Mouse (Mus musculus) lung, postnatal 36 days (tissue): ENCODE results near the gene Ctsg.
A peak's percentile ranks its signal among the peaks of the same experiment; 100 is the strongest.
"Not testable (repeated sequence)": the region's sequence is repeated elsewhere in the genome, so short reads cannot be mapped to it uniquely, and the experiment has no call there.

Experiments used
- DNase-seq: peaks from one replicate; pipeline ENCODE4 v3.0.0; 2022; ENCODE audit warnings: mixed read lengths

Gene Ctsg

DNA sequence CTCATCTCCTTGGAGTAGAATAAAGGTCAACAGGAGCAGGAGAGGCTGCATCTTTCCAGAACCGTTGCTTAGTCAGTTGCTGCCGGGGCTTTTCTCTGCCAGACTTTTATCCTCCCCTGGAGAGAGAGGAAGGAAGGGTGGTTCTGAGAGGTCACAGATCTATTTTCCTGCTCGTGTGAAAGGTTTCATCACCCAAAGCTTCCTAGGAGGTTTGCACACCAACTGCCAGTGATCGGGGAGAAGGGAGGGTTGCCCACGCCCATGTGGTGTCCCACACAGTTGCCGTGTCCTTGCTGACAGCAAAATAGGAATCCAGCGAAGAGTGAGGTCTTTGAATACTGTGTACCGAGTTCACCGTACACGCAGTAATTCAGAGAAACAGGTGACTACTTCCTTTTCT, at the start of gene Ctsg:
Gene Ctsg (minus strand): TSS at position 189 of the 400 bp plus-strand sequence.
- no peak for DNase-seq

DNA sequence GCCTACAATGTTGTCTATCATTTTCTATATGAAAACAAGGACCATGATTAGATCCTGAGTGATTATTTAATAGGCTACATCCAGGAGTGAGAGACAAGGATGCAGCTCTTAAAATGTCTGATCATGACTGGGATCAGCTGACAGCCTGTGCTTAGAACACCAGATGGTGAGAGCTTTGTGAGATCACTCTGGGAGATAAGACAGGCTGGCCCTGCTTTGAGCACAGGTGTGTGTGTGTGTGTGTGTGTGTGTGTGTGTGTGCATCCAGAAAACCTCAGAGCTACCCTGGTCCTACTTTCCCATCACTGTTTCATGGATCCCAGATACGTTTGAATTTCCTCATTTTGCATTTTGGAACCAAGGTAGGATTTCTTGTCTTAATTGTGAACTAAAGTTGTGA, 31.3 kb upstream of the Ctsg start:
- DNase-seq: not testable (repeated sequence)

DNA sequence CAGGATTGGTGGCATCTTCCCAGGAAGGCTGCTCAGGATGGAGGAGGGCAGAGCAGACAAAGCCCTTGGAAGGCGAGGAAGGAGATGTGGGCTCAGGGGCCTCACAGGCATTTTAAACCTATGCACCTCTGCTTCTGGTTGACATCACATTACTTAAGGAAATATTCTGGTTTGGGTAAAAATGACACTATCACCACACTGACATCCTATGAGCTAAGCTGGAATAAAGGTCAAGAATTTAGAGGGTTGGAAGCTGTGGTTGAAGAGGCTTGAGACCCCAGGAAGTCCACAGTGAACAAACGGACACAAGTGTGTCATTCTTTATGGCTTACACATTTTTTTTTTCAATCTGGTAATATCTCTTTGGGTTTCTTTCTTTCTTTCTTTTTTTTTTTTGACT, 30.1 kb upstream of the Ctsg start, which contains the start of gene Gzmd:
Gene Gzmd (minus strand): TSS at position 101 of the 400 bp plus-strand sequence.
- DNase-seq: not testable (repeated sequence)

DNA sequence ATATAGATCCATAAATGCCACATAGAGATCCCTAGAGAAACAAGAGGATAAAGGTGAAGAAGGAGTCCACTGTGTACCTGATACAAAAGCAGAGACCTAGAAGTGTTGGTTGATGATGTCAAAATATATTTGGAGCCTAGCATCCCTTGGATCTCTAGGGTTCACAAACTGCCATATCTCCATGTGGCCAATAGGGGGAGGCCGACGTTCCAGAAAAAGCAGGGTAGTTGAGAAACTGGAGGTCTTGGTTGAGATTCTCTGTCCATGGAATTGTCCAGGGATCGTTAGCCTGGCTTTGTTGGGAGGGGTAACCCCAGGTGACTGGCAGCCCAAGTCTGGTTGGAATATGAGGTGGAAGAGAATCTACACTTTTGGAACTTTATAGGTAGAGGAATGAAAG, 26.0 kb upstream of the Ctsg start:
- DNase-seq: no peak

DNA sequence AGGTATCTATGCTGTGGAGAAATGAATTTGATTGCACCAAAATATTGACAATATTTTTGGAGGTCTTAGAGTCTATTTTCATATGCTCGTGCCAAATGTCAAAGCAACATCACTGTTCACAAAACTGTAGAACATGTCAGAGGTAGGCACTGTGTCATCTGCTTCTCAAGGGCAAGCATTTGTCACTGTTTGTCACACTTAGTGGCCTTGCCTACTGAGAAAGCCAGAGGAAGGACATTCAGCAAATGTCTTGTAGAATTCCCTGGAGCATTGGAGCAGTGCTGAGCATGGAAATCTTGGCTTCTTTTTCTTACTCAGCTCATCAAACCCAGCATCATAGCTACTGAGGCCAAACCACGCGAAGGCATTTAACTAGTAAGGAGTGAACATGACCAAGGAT, 21.1 kb upstream of the Ctsg start:
- no peak for DNase-seq

DNA sequence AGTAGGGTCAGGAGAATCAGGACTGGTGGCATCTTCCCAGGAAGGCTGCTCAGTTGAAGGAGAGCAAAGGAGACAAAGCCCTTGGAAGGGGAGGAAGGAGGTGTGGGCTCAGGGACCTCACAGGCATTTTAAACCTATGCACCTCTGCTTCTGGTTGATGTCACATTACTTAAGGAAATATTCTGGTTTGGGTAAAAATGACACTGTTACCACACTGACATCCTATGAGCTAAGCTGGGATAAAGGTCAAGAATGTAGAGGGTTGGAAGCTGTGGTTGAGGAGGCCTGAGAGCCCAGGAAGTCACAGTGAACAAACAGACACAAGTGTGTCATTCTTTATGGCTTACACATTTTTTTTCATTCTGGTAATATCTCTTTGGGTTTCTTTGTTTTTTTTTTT, 18.2 kb upstream of the Ctsg start, which contains the start of gene Gzme:
Gene Gzme (minus strand): TSS at position 101 of the 400 bp plus-strand sequence.
- no peak for DNase-seq

DNA sequence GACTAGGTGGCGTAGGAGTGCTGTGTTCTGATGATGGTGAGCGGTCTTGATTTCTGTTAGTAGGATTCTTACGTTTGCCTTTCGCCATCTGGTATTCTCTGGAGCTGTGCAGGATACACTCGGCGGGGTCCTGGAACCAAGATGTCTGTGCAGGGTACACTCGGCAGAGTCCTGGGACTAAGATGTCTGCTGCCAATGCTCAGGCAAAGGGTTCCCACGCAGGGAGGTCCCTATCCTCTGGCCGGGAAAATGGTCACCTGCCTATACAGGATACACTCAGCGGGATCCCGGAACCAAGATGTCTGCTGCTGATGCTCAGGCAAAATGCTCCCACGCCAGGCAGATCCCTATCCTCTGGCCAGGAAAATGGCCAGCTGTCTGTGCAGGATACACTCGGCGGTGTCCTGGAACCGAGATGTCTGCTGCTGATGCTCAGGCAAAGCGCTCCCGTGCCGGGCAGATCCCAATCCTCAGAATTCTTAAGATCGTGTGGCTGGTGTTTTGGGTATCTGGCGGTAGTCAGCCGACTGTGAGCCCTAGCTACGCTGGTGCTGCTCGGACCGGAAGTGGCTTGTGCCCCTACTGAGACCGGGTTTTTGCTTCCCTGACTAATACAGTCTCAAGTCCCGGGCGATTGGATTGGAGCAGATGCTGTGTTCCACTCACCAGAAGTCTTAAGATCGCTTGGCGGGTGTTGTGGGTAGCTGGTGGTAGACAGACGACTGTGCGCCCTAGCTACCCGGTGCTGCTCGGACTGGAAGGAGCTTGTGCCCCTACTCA, 13.3 kb upstream of the Ctsg start:
- DNase-seq: not testable (repeated sequence)

DNA sequence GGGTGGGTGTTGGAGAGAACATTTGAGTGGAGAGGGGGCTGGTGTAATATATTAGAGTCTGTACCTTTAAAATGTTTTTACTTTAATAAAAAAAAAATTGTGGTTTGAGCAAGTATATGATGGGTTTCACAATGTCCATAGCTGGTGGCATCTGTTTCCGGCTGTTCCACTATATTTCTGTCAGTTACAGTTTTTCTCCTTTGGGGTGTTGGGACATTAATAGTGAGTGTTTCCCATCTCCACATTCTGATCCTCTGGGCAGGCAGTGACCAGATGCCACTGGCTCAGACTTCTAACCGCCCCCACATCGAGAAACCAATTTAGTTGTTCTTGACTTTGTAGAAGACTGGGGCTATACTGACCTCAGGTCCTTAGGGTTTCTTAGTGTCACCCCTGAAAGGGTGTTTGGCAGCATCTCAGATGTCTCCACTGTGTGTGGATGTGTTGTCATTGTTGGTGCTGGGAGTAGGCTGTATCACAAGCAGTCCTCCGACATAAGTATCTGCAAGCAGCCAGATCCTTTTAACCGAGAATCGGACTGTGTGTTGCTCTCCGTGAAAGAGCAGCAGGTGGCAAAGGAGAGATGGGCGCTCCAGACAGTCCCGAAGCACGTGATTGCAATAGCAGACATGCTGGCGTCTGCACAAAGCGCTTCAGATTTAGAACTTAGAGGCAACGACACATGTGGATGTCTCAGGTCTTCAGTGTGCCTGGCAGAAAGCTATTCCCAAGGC, 3.2 kb upstream of the Ctsg start:
- DNase-seq: no peak

DNA sequence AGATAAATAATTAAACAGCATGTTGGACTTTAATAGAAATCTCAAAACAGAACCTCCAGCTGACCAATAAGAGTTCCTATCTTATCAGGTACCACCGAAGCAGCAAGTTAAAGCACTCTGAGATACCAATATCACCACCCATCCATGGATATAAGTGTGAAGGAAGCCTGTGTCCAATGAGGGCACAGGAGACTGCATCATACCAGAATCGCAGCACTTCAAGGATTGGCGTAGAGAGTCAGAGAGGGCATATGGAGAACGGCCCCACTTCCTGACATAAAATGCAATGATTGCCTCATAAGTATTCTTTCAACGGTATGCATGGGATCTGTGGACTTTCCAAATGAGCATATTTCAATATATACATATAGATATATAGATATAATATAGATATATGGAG, 2.6 kb upstream of the Ctsg start:
- DNase-seq: no peak

DNA sequence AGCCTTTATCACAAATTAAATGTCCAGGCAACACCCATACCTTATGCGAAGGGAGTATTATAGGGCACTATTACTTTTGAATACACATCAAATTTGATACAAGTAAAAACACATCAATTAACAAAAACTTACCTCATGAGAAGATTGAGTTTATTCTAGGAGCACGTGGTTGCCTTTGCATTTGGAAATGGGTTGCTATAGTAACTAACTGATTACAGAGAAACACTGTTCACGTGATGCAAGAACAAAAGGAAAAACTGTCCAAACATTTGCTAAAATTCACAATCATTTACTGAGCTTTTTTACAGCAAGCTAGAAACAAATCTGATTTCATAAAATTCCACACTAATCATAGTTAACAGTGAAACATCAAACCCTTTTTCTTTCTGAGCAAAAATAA, 1.1 kb upstream of the Ctsg start:
- no peak for DNase-seq

DNA sequence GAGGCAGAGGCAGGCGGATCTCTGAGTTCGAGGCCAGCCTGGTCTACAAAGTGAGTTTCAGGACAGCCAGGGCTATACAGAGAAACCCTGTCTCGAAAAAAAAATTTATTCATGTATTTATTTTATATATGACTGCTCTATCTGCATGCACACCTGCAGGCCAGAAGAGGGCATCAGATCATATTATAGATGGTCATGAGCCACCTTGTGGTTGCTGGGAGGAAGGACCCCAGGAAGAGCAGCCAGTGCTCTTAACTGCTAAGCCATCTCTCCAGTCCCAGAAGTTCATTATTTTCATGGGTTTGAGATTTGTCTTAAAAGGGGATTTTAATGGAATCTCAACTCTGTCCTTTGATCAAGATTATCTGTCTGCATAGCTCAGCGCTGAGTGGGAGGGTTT, 3.4 kb downstream of the Ctsg start:
- DNase-seq: peak; percentile 28

DNA sequence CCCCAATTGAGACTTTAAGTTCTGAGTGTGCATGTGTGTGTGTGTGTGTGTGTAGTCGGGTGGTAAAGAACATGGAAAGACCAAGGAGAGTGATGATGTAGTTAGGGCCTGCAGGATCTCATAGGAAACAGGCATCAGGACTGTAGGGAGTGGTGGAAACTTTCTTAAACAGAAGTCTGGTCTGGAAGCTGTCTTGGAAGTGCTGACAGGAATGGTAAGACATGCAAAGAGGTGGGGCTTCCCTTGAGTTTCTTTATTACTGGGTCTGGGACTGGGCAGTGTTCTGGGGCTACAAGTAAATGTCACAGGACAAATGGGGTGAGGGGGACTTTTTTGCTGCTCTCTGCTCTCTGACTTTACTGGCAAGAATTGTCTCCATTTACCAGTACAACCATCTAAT, 4.8 kb downstream of the Ctsg start:
- DNase-seq: no peak

DNA sequence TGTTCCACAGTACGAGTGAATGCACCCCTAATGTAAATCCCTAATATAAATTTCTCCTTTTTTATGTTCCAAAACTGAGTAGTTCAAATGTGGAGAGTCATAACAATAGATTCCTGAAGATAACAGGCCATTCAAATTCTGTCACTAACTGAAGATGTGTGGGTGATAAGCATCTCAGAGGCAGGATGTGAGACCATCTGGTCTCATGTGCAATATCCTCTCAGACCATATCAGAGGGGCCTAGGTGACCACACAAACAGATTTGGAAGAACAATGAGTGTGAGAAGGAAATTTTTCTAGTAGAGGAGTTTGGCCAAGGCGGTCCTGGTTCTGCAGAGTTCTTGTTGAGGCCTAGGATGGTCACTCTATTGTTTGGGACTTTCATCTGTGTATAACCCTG, 9.0 kb downstream of the Ctsg start:
- DNase-seq: no peak

DNA sequence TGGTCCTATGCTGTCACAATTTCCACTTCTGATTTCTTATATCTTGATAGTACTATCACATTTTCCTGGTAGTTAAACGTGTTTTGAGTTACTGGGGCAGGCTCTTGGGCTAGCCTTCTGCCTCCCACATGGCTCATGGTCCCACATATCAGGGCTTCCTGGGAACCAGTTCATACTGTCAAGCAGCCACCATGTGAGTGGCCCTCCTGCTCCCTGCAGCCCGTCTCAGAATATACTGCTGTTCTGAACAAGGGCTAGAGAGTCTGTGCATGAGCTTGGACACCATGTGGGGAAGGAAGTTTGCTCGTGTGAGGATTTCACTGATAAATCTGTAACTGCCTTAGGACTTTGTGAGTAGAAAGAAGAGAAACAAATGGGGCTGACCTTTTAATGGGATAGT, 15.7 kb downstream of the Ctsg start:
- no peak for DNase-seq

DNA sequence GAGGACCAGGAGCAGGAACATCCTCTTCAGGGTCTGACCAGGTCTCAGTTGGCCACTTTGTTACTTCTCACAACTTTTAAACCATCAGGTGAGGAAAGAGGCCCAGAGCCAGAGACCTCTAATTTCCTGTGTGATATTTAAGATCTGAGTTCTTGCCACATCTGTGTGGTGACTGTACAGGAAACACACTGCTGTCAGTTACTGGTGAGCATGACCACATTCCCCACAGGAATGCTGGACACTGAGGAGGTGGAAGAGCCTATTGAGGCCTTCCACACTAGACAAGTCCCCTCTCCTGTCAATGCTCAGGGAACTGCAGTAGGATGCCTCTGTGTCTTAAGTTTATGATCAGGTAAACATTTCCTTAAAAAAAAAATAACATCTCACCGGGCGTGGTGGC, 17.2 kb downstream of the Ctsg start, which contains the start of gene Mcpt8:
Gene Mcpt8 (minus strand): TSS at position 107 of the 400 bp plus-strand sequence.
- DNase-seq: no peak

DNA sequence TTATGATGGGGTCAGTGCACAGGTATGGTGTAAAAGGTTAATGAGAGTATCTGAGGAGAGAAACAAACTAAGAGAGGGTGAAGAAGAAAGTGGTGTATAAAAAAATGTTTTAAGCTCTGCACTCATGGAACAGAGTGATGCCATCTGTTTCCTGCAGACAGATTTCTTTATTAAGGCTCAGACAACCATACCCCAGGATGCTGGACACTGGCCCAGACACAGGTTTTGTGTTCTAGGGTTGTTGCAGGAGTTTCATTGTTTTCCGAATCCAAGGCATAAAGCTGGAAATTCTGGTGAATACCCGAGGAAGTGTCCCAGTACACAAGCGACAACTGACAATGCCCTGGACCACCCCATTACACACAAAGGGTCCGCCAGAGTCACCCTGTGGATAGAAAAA, 20.4 kb downstream of the Ctsg start:
- no peak for DNase-seq

DNA sequence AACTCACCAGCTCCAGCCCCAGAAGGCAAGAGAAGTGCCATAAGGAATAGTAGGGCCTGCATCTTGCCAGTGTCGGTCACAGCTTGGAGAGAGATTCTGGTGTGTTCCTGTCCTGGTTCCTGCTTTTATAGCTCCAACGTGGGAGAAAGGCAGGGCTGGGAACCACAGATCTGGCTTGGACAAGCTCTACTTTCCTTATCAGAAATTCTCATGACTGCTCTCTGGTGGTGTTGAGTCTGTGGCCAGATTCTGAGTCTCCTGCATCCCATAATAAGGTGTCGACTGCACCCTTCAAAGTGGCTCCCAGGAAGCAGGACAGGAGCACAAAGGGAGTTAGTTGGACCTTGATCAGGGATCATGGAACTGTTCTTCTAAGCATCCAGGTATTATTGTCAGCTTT, 40.2 kb downstream of the Ctsg start, which contains the start of gene Mcpt4:
Gene Mcpt4 (minus strand): TSS at position 101 of the 400 bp plus-strand sequence.
- not testable (repeated sequence) for DNase-seq

DNA sequence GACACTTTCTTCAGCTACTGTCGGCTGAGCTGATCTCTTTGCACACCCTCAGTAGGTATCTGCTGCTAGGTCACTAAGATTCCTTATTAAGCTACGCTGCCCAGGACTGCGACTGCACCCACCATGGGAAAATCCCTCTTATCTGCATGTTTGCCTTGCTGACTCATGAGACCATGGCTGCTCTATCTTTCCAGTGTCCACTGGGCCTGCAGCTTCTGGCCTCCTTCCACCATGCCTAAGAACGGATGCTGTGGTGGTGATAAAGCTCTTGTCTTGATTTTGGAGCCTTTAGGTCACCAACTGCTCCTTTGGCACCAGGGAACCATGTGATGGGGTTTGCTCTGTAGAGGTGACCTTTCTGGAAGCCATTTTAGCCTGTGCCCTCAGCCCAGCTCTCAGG, 44.7 kb downstream of the Ctsg start:
- DNase-seq: no peak

DNA sequence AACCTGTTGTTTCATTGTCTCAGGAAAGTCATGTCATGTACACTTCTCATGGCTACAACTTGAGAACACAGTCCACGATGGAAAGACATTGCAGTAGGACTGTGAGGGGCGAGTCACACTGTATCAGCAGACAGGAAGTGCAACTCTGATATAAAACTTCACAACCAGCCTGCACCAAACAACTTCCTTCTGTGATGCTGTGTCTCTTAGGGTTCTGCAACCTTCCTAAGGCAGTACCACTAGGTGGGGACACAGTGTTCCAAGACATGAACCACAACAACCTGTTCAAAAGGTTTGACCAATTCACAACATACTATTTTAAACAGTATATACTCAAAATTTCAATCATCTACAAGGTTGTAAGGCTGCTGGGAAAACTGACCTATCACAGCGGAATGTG, 47.0 kb downstream of the Ctsg start:
- DNase-seq: no peak
